Mouse (Mus musculus) large intestine, adult 2 months (tissue): ENCODE data around the gene Tmprss3. TPM values are rescaled to one million over a fixed set of nuclear protein-coding genes. Genes with fewer than 3 reads are reported as not detected.

Experiments used
- DNase-seq: peaks from one replicate; pipeline ENCODE4 v3.0.0-alpha.2; 2012; ENCODE audit warnings: low read depth, low spot score
- WGBS: fragments of 180-500 bp; shearing (Covaris S2); methylation state at CpG from one replicate; pipeline ENCODE4 v1.1.7; 2018; 5-methylcytosine and 5-hydroxymethylcytosine counted together
- polyA plus RNA-seq: library from polyadenylated mRNA; depleted of rRNA; stranded (reverse); fragments of >200 nt; gene quantifications from 2 replicates; pipeline ENCODE4 v1.2.3, GENCODE M21; 2012

The Tmprss3 gene
- polyA plus RNA-seq, 1 experiment = not detected

DNA sequence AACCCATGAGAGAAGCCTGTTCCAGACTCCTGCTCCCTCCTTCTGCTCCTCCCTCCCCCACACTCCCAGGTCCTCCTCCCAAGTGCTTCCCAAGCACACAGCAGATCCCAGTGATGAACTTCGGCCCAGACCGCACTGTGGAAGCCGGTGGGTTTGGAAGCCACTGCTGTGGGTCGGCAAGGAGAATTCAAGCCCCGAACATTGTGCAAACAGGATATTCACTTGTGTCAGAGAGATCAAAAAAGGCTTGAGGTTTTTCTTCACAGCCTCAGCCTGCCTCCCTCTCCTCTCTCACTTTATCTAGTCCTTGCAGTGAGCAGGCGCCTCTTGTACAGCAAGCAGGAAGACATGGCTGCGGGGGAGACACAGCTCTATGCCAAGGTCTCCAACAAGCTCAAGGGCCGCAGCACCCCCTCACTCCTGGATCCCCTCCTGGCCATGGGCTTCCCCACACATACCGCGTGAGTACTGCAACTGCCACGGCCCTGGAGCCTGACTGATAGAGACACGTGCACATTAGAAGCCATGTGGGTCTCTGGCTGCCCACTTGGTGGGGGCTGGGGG is 9.1 kb upstream of the Tmprss3 start, which contains the start of gene Ubash3a:
Gene Ubash3a (plus strand): TSS at position 103 of the 564 bp plus-strand sequence.
- 61% methylated on average over 12 of the region's 12 CpGs for WGBS
- DNase-seq = no peak

DNA sequence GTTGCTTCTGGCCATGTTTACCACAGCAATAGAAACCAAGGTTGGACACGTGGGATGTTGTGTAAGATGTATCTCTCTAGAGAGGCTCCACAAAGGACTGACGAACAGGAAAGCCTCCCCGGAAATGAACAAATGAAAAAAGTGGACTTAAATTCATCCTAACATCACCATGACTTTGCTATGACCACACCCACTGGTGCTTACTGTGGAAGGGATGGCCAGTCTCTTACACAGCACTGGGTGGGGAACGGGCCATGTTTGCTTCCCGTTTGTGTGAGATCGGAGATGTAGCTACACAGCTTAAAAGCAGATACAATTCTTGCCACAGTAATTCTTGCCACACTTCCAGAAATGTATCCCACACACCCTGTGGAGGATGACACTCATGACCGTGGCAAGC is 2.5 kb downstream of the Tmprss3 start:
- DNase-seq = no peak
- 63% methylated on average over 7 of the region's 7 CpGs for WGBS

DNA sequence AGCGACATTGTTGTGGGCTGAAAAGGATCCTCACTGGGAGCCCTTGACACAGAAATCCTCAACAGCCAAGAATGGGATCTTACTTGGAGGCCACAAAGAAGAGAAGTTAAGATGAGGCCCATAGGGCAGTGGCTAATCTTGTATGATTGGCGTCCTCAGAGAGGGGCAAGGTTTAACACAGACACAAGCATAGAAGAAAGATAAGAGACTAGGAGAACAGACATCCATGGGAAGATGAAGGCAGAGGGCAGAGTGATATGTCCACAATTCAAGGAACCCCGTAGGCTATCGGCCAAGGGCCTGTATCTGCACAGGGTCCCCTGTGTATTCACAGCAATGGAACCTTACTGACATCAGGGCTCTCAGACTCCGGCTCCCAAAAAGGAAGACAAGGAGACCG is 3.6 kb downstream of the Tmprss3 start:
- no peak for DNase-seq
- 79% methylated on average over 6 of the region's 6 CpGs for WGBS

DNA sequence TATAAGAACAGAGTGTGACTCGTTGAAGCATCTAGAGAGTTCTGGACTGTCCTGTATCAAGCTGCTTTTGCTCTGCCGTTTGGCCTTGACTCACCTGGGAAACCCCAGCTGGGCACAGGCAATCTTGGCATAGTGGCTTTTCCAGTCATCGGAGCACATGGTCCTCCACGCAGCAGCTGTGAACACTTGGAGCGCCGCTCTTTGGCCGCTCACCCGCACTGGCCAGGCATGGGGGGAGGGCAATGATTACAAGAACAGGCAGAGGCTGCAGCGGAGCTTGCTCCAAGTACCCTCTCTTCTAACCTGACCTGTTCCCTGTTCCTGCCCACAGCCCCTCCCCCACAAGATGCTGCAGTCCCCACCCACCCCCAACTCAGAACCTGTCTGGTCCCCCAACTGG is 5.4 kb downstream of the Tmprss3 start:
- no peak for DNase-seq
- WGBS = 73% methylated on average over 9 of the region's 9 CpGs

DNA sequence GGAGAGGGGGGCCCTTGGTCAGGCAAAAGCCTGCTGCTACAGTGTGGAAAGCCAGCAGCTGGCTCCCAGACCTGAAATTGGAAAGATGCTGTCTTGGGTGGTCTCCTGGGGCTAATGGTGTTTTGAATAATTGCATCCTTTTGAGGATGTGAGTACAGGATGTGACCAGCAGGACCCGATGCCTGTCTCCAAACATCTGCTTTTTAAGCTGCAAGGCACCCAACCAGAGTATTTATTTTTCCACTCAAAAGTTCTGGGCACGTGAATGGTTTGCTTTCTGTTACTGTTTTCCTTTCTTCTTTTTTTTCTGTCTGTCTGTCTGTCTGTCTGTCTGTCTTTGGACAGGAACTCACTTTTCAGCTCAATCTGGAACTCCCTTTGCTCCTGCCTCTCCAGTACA is 6.1 kb downstream of the Tmprss3 start:
- 57% methylated on average over 2 of the region's 2 CpGs for WGBS
- DNase-seq = no peak

DNA sequence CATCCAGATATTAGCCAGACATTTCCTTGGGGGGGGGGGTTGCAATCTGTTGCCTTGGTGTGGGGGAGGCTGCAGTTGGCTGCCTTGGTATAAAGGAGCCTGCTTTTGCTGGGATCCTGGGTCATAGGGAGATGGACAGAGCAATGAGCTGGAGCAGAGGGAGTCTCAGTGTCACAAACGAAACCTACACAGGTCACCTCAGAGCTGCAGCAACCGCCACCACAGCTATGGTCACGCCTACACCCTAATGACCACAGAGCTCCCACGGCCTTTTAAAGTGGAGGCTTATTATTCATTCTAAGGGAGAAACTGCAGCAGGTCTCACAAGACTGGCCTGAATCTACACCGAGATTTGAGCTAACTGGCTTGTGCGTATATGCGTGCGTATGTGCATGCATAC is 7.0 kb downstream of the Tmprss3 start:
- DNase-seq = no peak
- 65% methylated on average over 8 of the region's 8 CpGs for WGBS

DNA sequence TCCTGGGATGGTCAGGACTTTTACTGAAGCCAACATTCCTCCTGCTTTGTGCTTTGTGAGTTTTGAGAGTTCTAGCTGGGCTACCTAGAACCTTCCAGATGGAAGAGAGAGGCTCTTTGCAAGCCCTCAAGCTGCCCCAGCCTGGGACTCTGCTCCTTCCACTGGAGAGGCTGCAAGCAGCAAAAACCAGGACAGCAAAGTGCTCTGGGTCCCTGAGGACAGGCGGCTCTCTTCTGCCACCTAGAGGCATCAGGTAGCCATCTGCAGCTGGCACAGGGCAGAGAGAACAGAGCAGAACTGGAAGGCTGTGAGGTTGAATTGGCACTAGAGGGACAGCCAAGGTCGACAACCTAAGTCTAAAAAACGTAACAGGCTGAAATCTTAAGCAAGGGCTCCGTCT is 11.4 kb downstream of the Tmprss3 start:
- 15% methylated on average over 4 of the region's 4 CpGs for WGBS
- peak; percentile 28 for DNase-seq

DNA sequence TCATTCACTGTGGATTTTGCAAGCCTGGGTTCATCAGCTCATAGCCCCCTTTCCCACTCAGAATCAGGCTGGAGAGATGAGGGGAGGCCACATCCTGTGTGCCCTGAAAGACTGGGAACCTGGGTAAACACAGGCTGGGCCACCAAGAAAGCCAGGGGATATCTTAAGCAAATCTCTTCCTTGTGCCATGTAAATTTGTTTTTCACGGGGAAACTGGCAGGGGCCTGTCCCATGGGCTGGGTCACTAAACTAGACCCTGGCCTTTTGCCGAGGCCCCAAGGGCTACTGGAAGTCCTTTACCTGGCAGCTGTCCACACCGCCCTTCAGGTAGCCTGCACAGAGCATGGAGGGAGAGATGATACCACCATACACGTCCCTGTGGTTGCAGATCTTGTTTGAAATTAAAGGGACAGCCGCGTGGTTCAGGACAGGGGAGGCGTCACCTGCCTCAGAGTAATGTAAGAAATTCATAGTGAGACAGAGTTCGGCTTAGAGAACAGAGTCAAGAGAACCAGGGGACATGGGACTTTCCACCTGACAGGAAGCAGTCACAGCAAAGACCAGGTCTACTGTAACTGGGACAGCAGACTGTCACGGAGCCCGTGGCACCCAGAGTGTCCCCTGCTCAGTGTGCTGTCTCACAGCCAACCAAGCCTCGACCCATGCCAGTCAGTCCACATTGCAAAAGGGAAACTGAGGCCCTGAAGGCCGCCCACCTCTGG is 14.3 kb downstream of the Tmprss3 start:
- peak; percentile 14 for DNase-seq
- WGBS = 58% methylated on average over 12 of the region's 12 CpGs

DNA sequence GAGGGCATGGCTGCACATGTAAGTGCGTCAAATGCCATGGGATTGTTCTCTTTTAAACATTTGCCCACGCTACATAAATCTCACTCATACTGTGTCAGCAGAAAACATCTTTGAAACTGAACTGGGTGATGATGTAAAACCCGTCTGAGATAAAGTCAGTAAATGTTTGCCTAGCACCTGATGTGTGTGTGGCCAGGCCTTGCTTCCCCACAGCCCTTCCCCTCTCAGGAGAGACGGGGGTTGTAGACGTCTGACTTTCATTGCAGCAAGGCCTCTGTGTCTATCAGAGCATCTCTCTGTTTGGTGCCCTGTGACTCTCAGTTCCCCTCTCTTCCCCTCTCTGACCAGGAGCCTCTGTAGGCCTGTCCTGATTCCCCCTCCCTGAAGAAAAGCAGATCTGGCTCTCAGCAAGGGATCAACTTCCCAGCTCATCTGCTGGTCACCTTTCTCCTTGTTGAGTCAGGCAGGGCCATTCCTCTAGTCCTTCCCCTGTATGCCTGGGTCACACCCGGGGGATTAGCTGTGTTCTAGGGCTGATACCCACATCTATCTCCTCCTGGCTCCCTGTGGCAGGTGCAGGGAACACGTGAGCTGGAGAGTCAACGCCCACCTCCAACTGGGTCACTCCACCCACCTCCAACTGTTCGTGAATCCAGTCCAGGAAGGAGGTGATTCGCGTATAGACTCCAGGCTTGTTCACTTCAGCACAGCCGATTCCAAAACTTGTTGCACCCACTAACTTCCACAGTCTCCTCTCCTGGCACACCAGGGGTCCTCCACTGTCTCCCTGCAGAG is 15.4 kb downstream of the Tmprss3 start:
- DNase-seq = peak; percentile 28
- WGBS = 31% methylated on average over 12 of the region's 12 CpGs

DNA sequence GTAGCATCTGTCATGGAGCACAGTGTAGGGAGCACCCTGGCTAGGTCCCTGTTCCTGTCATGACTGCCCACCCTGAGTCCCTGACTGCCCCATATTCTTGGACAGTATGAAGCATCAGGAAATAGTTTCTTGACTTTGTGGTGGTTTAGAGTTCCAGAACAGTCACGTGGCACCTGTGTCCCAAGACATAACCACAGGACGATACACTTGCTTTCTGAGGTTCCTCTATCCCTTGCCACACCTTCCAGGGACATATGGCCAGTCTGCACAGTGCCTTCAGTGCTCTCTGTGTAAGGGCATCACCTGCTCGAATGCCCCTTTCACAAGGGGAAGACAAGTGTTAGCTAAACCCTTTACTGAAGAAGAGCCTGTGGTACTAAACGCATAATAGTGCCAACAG is 17.3 kb downstream of the Tmprss3 start:
- DNase-seq = no peak
- WGBS = 83% methylated on average over 4 of the region's 4 CpGs

DNA sequence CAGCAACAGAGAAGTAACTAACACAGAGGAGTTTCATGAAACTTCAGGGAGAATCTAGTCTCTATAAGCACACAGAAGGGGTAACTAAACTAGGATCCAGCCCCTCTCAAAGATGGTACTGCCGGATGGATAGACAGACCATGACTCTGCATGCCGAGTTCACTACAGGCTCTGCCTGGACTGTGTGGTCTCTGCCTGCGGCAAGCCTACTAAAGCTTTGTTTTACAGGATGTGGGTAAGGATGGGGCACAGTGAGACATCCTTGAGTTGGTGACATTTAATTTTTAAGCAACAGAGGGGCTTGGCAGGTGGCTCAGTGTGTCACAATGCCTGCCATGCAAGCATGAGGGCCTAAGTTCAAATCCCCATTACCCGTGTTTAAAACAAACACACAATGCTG is 22.5 kb downstream of the Tmprss3 start:
- WGBS = 76% methylated on average over 4 of the region's 4 CpGs
- no peak for DNase-seq

DNA sequence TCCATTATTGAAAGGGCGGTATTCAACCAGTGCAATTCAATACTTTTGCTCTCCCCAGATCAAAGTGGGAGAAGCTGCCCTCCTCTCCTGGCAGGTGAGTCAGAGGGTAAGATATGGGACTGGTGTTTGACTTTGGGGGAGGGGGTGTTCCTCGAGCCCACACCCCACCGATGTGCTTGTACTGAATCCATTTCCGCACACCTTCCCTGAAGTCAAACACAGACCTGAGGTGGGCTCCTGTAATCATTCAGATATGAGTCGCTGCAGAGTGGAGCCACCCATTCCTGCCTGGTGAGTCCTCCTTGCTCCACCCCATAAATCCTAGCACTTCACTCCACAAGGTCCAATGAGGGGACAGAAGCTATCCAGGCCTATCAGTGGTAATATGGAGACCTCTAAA is 29.0 kb downstream of the Tmprss3 start:
- 53% methylated on average over 5 of the region's 5 CpGs for WGBS
- DNase-seq = no peak

DNA sequence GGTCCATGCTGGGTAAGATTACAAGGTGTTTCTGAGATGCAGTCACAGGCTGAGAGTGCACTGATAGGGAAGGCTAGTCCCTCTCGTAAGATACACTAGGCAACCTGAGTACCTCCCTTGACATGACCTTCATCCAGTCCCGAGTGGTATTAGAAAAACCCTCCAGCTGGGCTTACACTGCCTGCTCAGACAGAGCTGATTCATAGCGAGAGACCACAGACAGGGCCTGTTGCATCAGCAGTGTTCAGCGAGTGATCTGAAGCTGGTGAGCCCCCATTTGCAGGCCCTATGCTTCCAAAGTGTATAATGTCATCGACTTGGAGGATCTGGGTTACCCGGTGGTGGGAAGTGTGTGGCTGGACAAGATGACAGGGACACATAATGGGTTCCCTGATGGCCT is 33.6 kb downstream of the Tmprss3 start, which contains the start of gene Tff1:
Gene Tff1 (minus strand): TSS at position 151 of the 400 bp plus-strand sequence.
- DNase-seq = no peak
- WGBS = 69% methylated on average over 6 of the region's 6 CpGs

DNA sequence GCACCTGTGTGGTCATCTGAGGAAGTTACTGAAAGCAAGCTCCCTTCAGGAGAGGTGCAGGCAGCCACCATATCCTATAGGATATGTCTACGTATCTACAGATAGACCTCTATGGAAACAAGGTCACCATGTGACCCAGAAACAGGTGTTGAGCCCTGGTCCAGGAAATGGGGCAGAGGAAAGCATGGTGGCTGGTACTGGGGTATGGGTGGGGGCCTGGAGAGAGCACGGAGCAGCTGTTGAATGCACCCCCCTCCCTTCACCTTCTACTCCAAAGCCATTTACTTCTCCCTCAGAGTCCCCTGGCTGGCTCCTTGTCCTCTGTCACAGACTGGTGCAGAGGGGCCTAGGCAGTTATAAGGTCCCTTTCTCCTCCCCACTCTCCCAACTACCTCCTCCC is 35.0 kb downstream of the Tmprss3 start:
- DNase-seq = no peak
- 80% methylated on average over 2 of the region's 2 CpGs for WGBS

DNA sequence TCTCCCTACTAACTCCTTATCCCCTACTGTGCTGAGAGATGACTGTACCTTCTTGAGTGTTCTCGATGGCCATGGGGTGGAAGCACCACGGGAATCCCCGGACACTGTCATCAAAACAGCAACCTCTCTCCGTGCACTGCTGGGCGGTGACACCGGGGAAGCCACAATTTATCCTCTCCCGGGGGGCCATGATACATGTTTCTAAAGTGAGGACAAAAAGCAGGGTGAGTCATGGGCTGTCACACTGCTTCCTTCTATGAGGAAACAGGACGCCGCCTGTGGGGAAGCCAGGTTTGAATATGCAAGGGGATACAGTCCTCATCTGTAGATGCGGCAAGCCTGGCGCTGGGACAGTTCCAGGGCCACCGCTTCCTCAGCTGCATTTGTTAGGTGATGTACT is 36.2 kb downstream of the Tmprss3 start:
- DNase-seq = no peak
- 70% methylated on average over 12 of the region's 12 CpGs for WGBS

DNA sequence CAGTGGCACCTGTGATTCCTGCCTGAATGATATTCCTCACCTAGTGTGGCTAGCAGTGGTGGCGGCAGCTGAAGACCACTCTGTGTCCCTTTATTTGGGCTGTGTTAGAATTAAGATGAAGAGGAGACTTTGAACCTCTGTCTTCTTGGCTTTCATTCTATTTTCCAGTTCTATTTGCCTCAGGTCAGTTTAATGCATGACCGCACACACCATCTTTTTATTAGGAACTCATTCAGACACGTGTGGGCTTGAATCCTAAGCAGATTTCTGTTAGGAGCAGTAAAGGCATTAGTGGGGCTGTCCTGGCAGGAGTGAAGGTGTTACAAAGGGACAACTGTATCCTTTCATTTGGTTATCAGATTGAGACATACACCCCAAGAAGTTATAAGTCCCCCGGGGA is 38.5 kb downstream of the Tmprss3 start:
- 75% methylated on average over 4 of the region's 4 CpGs for WGBS
- no peak for DNase-seq

DNA sequence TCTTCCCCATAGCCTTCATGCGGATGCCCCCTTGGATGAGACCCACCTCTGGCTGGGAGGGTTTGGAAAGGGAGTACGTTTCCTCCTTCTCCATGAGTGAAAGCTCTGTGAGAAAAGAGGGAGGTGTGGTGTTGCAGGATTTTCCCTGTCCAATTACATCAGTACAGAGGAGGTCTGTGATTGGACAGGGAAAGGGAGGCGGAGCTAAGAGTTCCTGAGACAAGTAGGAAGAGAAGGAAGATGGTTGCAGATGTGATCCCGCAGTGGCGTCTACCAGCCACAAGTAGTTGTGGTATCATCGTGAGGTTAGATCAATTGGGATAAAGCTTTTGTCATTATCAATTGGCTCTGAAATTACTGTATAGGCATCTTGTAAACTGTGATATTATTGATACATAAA is 40.9 kb downstream of the Tmprss3 start:
- no peak for DNase-seq
- 83% methylated on average over 6 of the region's 6 CpGs for WGBS

DNA sequence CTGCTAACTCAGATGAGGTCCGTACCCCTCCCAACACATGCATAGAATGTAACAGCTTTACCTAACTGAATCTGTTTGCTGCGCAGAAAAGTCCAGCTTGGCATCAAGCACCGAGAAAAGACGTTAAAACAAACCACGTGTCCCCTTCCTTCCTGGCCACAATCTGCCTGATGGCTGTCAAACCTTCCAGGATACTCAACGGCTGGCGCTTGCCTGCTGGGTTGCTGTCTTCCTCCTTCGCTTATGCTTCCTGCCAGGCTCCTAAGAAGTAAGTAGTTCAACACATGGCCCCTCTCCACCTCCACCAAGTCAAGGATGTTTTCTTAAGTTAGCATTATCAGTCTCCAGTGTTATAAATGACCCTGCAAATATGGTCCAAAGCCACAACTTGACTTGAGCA is 45.0 kb downstream of the Tmprss3 start:
- DNase-seq = no peak
- WGBS = 64% methylated on average over 8 of the region's 8 CpGs

DNA sequence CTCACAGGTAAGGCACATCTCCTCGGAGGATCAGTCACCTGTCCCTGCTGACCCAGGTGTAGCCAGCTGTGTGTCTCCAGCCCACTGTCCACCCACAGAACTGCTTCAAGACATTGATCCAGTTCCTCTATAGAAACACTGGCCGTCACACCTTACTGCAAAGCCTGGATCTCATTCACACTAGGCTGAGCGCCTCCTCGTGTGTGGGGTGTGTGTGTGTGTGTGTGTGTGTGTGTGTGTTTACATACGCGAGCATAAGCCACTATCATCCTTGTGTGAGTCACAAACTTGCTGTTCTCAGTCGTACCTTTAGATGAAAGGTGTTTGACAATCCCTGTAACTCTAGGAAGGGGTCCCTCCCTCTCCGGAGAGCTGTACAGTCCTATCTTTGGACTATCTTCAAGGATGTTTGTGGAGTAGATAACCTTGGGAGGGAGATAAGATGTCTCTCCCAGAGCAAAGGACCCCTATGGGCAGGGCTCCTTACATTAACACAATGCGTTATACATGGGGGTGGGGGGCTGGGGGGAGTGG is 45.7 kb downstream of the Tmprss3 start:
- WGBS = 30% methylated on average over 9 of the region's 9 CpGs
- no peak for DNase-seq

DNA sequence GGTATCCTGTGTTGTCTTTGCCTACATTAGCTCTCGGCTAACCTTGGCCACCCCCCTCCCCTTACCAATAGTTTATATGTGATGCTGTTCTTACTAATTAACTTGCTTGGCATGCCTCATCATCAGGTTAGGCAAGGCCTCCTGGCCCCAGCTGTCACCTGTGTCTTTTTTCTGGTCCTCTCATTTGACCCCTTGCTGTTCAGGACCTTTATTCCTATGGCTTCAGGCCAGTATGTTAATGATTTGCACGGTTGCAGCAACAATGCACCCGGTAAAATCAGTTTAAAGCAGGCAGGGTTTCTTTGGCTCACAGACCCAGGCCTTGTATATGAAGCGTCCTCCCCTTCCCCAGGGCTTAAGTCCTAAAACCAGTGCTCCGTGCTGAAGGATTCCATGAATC is 46.3 kb downstream of the Tmprss3 start:
- no peak for DNase-seq
- WGBS = 35% methylated on average over 5 of the region's 5 CpGs

DNA sequence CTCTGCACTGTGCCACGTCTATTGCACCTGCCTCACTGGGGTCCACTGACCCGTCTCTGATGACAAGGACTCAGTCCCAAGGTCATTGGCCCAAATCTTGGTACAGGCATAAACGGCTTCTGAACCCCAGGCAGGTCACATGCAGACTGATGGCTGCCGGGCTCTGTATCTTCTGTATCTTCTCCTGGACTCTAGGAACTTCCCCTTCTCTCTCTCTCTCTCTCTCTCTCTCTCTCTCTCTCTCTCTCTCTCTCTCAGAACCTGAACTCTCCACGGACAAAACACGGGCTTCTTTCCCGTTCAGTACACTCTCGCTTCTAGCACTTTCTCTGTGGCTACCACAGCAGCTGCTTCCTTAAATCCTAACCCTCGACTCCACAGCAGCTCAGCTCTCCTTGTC is 52.8 kb downstream of the Tmprss3 start:
- no peak for DNase-seq
- 79% methylated on average over 9 of the region's 9 CpGs for WGBS
